Mouse (Mus musculus): ENCODE results near the gene Cdca4. TPM values are rescaled to one million over a fixed set of nuclear protein-coding genes. Genes with fewer than 3 reads are reported as not detected.

Gene Cdca4
- polyA plus RNA-seq, 1 experiment from 2014 or later = 55.3 TPM

- Histone ChIP-seq H3K9ac (no peak overlapping the region), H3K4me3 (no peak overlapping the region), H3K9me3 (no peaks in the 10 kb centered on the region), H3K27ac (no peak overlapping the region), H3K36me3 (no peaks in the 10 kb centered on the region), H3K27me3 (0 out of 2 replicates have a peak, but pooled peaks cover 15% of the 10 kb centered on the region), H3K4me1 (replicated peaks) (peaks cover 25% of the 10 kb centered on the region), H3K4me2 (no peak overlapping the region)
- no peak for ATAC-seq (ENCODE audit: low FRiP score)
- 76% methylated on average over 13 of the region's 13 CpGs for WGBS
These were observed 35.4 kb downstream of the Cdca4 start for GRCm38 (mm10) chr12:112793601-112794355.

GRCm38 (mm10) chr12:112791026-112791425, 38.2 kb downstream of the Cdca4 start:
- 84% methylated on average over 8 of the region's 8 CpGs for WGBS

GRCm38 (mm10) chr12:112774481-112774880, 54.7 kb downstream of the Cdca4 start:
- H3K4me2 ChIP-seq = no peak overlapping the region
- H3K36me3 ChIP-seq = no peaks in the 10 kb centered on the region
- H3K27ac ChIP-seq = no peak overlapping the region
- H3K9ac ChIP-seq = no peak overlapping the region
- 95% methylated on average over 10 of the region's 10 CpGs for WGBS
- no peak for ATAC-seq (ENCODE audit: low FRiP score)
- no peaks in the 10 kb centered on the region for H3K27me3 ChIP-seq
- H3K9me3 ChIP-seq = peaks cover 5% of the 10 kb centered on the region; the same call in 1 of the 2 replicates
- H3K4me1 ChIP-seq (replicated peaks) = no peaks in the 10 kb centered on the region
- H3K4me3 ChIP-seq = no peak overlapping the region

More at GRCm38 (mm10) chr12:112791026-112791425, 38.2 kb downstream of the Cdca4 start:
- Histone ChIP-seq H3K9ac (no peak overlapping the region), H3K27me3 (0 out of 2 replicates have a peak, but pooled peaks cover 7% of the 10 kb centered on the region), H3K36me3 (no peaks in the 10 kb centered on the region), H3K27ac (no peak overlapping the region), H3K4me3 (no peak overlapping the region), H3K4me2 (no peak overlapping the region), H3K9me3 (no peaks in the 10 kb centered on the region), H3K4me1 (replicated peaks) (peaks cover 14% of the 10 kb centered on the region)
- ATAC-seq (ENCODE audit: low FRiP score) = no peak

GRCm38 (mm10) chr12:112774026-112774425, 55.2 kb downstream of the Cdca4 start:
- no peak overlapping the region for H3K9ac ChIP-seq
- no peak overlapping the region for H3K4me2 ChIP-seq
- no peaks in the 10 kb centered on the region for H3K4me1 ChIP-seq (replicated peaks)
- 86% methylated on average over 6 of the region's 6 CpGs for WGBS
- H3K4me3 ChIP-seq = no peak overlapping the region
- H3K27me3 ChIP-seq = no peaks in the 10 kb centered on the region
- H3K27ac ChIP-seq = no peak overlapping the region
- ATAC-seq (ENCODE audit: low FRiP score) = no peak
- no peaks in the 10 kb centered on the region for H3K36me3 ChIP-seq
- peaks cover 5% of the 10 kb centered on the region; the same call in 1 of the 2 replicates for H3K9me3 ChIP-seq

- Histone ChIP-seq H3K36me3 (no peaks in the 10 kb centered on the region), H3K4me2 (no peak overlapping the region), H3K27ac (no peak overlapping the region), H3K27me3 (no peaks in the 10 kb centered on the region), H3K4me3 (no peak overlapping the region), H3K9me3 (peaks cover 5% of the 10 kb centered on the region; the same call in 1 of the 2 replicates), H3K9ac (no peak overlapping the region), H3K4me1 (replicated peaks) (no peaks in the 10 kb centered on the region)
- ATAC-seq (ENCODE audit: low FRiP score) = no peak
- 42% methylated on average over 9 of the region's 9 CpGs for WGBS
These were observed 55.9 kb downstream of the Cdca4 start for GRCm38 (mm10) chr12:112773366-112773765.

- no peaks in the 10 kb centered on the region for H3K36me3 ChIP-seq
- H3K27me3 ChIP-seq = no peaks in the 10 kb centered on the region
- H3K4me3 ChIP-seq = no peak overlapping the region
- no peaks in the 10 kb centered on the region for H3K4me1 ChIP-seq (replicated peaks)
- no peak overlapping the region for H3K4me2 ChIP-seq
- WGBS = 94% methylated on average over 14 of the region's 14 CpGs
- no peak overlapping the region for H3K9ac ChIP-seq
- ATAC-seq (ENCODE audit: low FRiP score) = no peak
- H3K27ac ChIP-seq = no peak overlapping the region
- H3K9me3 ChIP-seq = peaks cover 5% of the 10 kb centered on the region; the same call in 1 of the 2 replicates
These were observed 56.9 kb downstream of the Cdca4 start for GRCm38 (mm10) chr12:112772306-112772705.

GRCm38 (mm10) chr12:112770396-112770795, 58.8 kb downstream of the Cdca4 start:
- no peak for ATAC-seq (ENCODE audit: low FRiP score)
- Histone ChIP-seq H3K4me3 (no peak overlapping the region), H3K4me1 (replicated peaks) (no peaks in the 10 kb centered on the region), H3K9ac (no peak overlapping the region), H3K27me3 (no peaks in the 10 kb centered on the region), H3K36me3 (no peaks in the 10 kb centered on the region), H3K9me3 (peaks cover 5% of the 10 kb centered on the region; the same call in 1 of the 2 replicates), H3K27ac (no peak overlapping the region), H3K4me2 (no peak overlapping the region)
- WGBS = 86% methylated on average over 4 of the region's 4 CpGs

Other genes starting within 250 kb of the Cdca4 start
- 1.1 and 1.6 TPM in 2 replicates for gene Inf2, start 240.6 kb downstream of the Cdca4 start, polyA plus RNA-seq (2015; fragmentation: Nextera tagmentation; extraction: Ambion mirVana)
- gene Adssl1, start 209.4 kb downstream of the Cdca4 start, polyA plus RNA-seq (2015; fragmentation: Nextera tagmentation; extraction: Ambion mirVana) = 3.1 and 3.2 TPM in 2 replicates
- gene Siva1, start 184.7 kb downstream of the Cdca4 start, polyA plus RNA-seq (2015; fragmentation: Nextera tagmentation; extraction: Ambion mirVana) = 62.6 and 63.8 TPM in 2 replicates
- gene Akt1, start 154.5 kb downstream of the Cdca4 start, polyA plus RNA-seq (2015; fragmentation: Nextera tagmentation; extraction: Ambion mirVana) = 60.8 and 64.5 TPM in 2 replicates
- gene Zbtb42, start 150.6 kb downstream of the Cdca4 start, polyA plus RNA-seq (2015; fragmentation: Nextera tagmentation; extraction: Ambion mirVana) = 3.6 and 4.6 TPM in 2 replicates
- gene Cep170b, start 109.0 kb downstream of the Cdca4 start, polyA plus RNA-seq (2015; fragmentation: Nextera tagmentation; extraction: Ambion mirVana) = 24.2 and 24.9 TPM in 2 replicates
- gene Pld4, start 68.8 kb downstream of the Cdca4 start, polyA plus RNA-seq (2015; fragmentation: Nextera tagmentation; extraction: Ambion mirVana) = 6.4 and 7.0 TPM in 2 replicates
- gene Ahnak2, start 26.8 kb downstream of the Cdca4 start, polyA plus RNA-seq (2015; fragmentation: Nextera tagmentation; extraction: Ambion mirVana) = 0.84 and 0.86 TPM in 2 replicates
- gene Clba1, start 20.5 kb downstream of the Cdca4 start, polyA plus RNA-seq (2015; fragmentation: Nextera tagmentation; extraction: Ambion mirVana) = 20.0 and 21.9 TPM in 2 replicates
- gene Gpr132, start 38.8 kb upstream of the Cdca4 start, polyA plus RNA-seq (2015; fragmentation: Nextera tagmentation; extraction: Ambion mirVana) = not detected in 2 replicates
- gene Jag2, start 100.4 kb upstream of the Cdca4 start, polyA plus RNA-seq (2015; fragmentation: Nextera tagmentation; extraction: Ambion mirVana) = 8.4 and 10.7 TPM in 2 replicates
- 59.2 and 59.8 TPM in 2 replicates for gene Nudt14, start 112.7 kb upstream of the Cdca4 start, polyA plus RNA-seq (2015; fragmentation: Nextera tagmentation; extraction: Ambion mirVana)
- 40.0 and 45.5 TPM in 2 replicates for gene Btbd6, start 147.1 kb upstream of the Cdca4 start, polyA plus RNA-seq (2015; fragmentation: Nextera tagmentation; extraction: Ambion mirVana)
- gene Brf1, start 171.3 kb upstream of the Cdca4 start, polyA plus RNA-seq (2015; fragmentation: Nextera tagmentation; extraction: Ambion mirVana) = 58.3 and 58.6 TPM in 2 replicates
- gene Pacs2, start 185.1 kb upstream of the Cdca4 start, polyA plus RNA-seq (2015; fragmentation: Nextera tagmentation; extraction: Ambion mirVana) = 24.1 and 24.7 TPM in 2 replicates
- gene Tex22, start 245.1 kb upstream of the Cdca4 start, polyA plus RNA-seq (2015; fragmentation: Nextera tagmentation; extraction: Ambion mirVana) = 0.40 TPM in 1 of 2 replicates, not detected in the other